In the genomic region with DNA sequence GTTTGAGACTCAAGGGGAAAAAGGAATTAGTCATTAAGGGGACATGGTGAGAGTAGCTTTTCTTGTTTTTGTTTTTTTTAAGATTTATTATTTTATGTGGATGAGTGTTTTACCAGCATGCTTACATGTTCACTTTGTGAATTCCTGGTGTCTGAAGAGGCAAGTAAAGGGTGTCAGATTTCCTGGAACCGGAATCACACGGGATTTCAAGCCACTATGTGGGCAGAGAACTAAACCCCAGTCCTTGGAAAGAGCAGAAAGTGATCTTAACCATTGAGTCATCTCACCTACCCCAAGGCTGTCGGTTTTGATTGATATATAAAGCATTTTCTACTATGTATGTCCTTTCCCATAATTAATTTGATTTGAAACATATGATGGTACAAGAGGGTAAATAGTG, we compare ENCODE assay signal across 26 mouse cellular contexts. TPM values are rescaled to one million over a fixed set of nuclear protein-coding genes. Genes with fewer than 3 reads are reported as not detected.
DNase-seq lines count a peak whose midpoint lies in the region; ATAC-seq and TF ChIP-seq lines count a peak whose summit lies in the region.
"Had no signal": no experiment of that assay in that cellular context is flagged by ENCODE, and none has a peak within 500 bp of the region (broad histone marks: within the 10 kb centered on the region; RNA-seq: fewer than 3 reads in every experiment).

No protein-coding gene starts in this region.

- H3K9me3 ChIP-seq in limb, embryonic 13.5 days: no peaks in the 10 kb centered on the region
- H3K9me3 ChIP-seq in limb, embryonic 10.5 days (replicated peaks): no peaks in the 10 kb centered on the region
- H3K9me3 ChIP-seq in heart, embryonic 12.5 days (replicated peaks): no peaks in the 10 kb centered on the region
- H3K9me3 ChIP-seq: embryonic facial prominence, embryonic 10.5 days; embryonic facial prominence, embryonic 12.5 days; forebrain, embryonic 10.5 days; forebrain, embryonic 12.5 days; G1E had no signal

- H3K27me3 ChIP-seq in limb, embryonic 13.5 days: no peaks in the 10 kb centered on the region
- no peaks in the 10 kb centered on the region for H3K27me3 ChIP-seq in limb, embryonic 10.5 days (ENCODE audit: low read depth, poor library complexity, severe bottlenecking)
- no peaks in the 10 kb centered on the region for H3K27me3 ChIP-seq in myocyte (ENCODE audit: control insufficient read depth, insufficient read depth, insufficient read length)
- no peaks in the 10 kb centered on the region for H3K27me3 ChIP-seq in heart, embryonic 12.5 days (replicated peaks)
- H3K27me3 ChIP-seq: embryonic facial prominence, embryonic 12.5 days; forebrain, embryonic 12.5 days had no signal

- TF ChIP-seq POLR2A in myocyte (IDR thresholded peaks at IDR 0.05; ENCODE audit: insufficient read length, low read depth): no peak

- H3K9ac ChIP-seq in limb, embryonic 13.5 days: no peak overlapping the region
- no peak overlapping the region for H3K9ac ChIP-seq in heart, embryonic 12.5 days
- H3K9ac ChIP-seq: embryonic facial prominence, embryonic 12.5 days; forebrain, embryonic 12.5 days had no signal

- 33% methylated on average over 3 of the region's 3 CpGs for WGBS in limb, embryonic 13.5 days
- 68% methylated on average over 3 of the region's 3 CpGs for WGBS in limb, embryonic 10.5 days
- WGBS in heart, embryonic 12.5 days: 59% methylated on average over 3 of the region's 3 CpGs

- H3K79me2 ChIP-seq in myocyte (ENCODE audit: control insufficient read depth, insufficient read depth): no peaks in the 10 kb centered on the region

- H3K27ac ChIP-seq in limb, embryonic 13.5 days: 0 out of 2 replicates have a peak overlapping the region, but pooled peaks have one; percentile 69
- H3K27ac ChIP-seq in limb, embryonic 10.5 days: no peak overlapping the region
- H3K27ac ChIP-seq in heart, embryonic 12.5 days (ENCODE audit: poor library complexity, severe bottlenecking): no peak overlapping the region
- H3K27ac ChIP-seq: forebrain, embryonic 10.5 days; forebrain, embryonic 12.5 days had no signal

- no peak overlapping the region for H3ac ChIP-seq in myocyte (ENCODE audit: control insufficient read depth, insufficient read length)

- H3K4me2 ChIP-seq in limb, embryonic 13.5 days (replicated peaks): no peak overlapping the region
- peak overlapping the region; percentile 93 for H3K4me2 ChIP-seq in myocyte (ENCODE audit: low read depth)
- H3K4me2 ChIP-seq in heart, embryonic 12.5 days: no peak overlapping the region
- H3K4me2 ChIP-seq: embryonic facial prominence, embryonic 12.5 days; forebrain, embryonic 12.5 days had no signal

- DNase-seq in limb, embryonic 10.5 days (ENCODE audit: low spot score): no peak
- peak; percentile 70 for DNase-seq in NIH3T3 (ENCODE audit: low read depth)
- no peak for DNase-seq in adrenal gland, adult (ENCODE audit: inconsistent age in 2 of 2, low spot score in 1 of 2)
- DNase-seq: adrenal gland, adult 8-10 months; adrenal gland, postnatal 14 days; adrenal gland, postnatal 36 days; B cell, adult 2 months; cerebellum, adult 11-12 months; cerebellum, adult 2 months; cerebellum, adult 9-10 months; cerebellum, postnatal 10 days; cerebellum, postnatal 25 days had no signal

- no peaks in the 10 kb centered on the region for H3K36me3 ChIP-seq in limb, embryonic 13.5 days
- H3K36me3 ChIP-seq in limb, embryonic 10.5 days: no peaks in the 10 kb centered on the region
- H3K36me3 ChIP-seq in myocyte (ENCODE audit: control insufficient read depth, insufficient read depth): no peaks in the 10 kb centered on the region
- no peaks in the 10 kb centered on the region for H3K36me3 ChIP-seq in heart, embryonic 12.5 days
- H3K36me3 ChIP-seq: embryonic facial prominence, embryonic 10.5 days; embryonic facial prominence, embryonic 12.5 days; forebrain, embryonic 10.5 days; forebrain, embryonic 12.5 days; G1E had no signal

- H3K4me3 ChIP-seq in limb, embryonic 13.5 days: no peak overlapping the region
- no peak overlapping the region for H3K4me3 ChIP-seq in limb, embryonic 10.5 days
- H3K4me3 ChIP-seq in myocyte: no peak overlapping the region
- H3K4me3 ChIP-seq in heart, embryonic 12.5 days: no peak overlapping the region
- H3K4me3 ChIP-seq: embryonic facial prominence, embryonic 10.5 days; embryonic facial prominence, embryonic 12.5 days; erythroblast, embryonic 14.5 days; forebrain, embryonic 10.5 days; forebrain, embryonic 12.5 days had no signal

- no peak for ATAC-seq in limb, embryonic 13.5 days (ENCODE audit: low FRiP score, low read depth)
- ATAC-seq in heart, embryonic 12.5 days (ENCODE audit: insufficient number of reproducible peaks, low FRiP score): no peak
- ATAC-seq: CD4-positive, CD25-positive, alpha-beta regulatory T cell, adult 4 months; forebrain, embryonic 14.5 days; forebrain, embryonic 16.5 days had no signal

- H3K4me1 ChIP-seq in limb, embryonic 13.5 days: peaks cover 28% of the 10 kb centered on the region
- peaks cover 29% of the 10 kb centered on the region for H3K4me1 ChIP-seq in limb, embryonic 10.5 days
- no peaks in the 10 kb centered on the region for H3K4me1 ChIP-seq in heart, embryonic 12.5 days (replicated peaks)
- H3K4me1 ChIP-seq: embryonic facial prominence, embryonic 12.5 days; forebrain, embryonic 10.5 days; forebrain, embryonic 12.5 days had no signal

TF ChIP-seq in myocyte, 11 proteins besides CTCF, POLR2A, EP300 and RAD21:
- TF ChIP-seq TCF3 (IDR thresholded peaks at IDR 0.05; ENCODE audit: insufficient read length, low read depth): no peak
- no peak for TF ChIP-seq MYOD1 (IDR thresholded peaks at IDR 0.05; ENCODE audit: control insufficient read depth in 1 of 3, insufficient read length in 2 of 3, low read depth in 2 of 3)
- TF ChIP-seq MYOG (IDR thresholded peaks at IDR 0.05; ENCODE audit: control insufficient read depth in 1 of 3, insufficient read depth in 1 of 3, insufficient read length in 2 of 3, low read depth in 2 of 3): no peak

RNA-seq across cellular contexts. Expression of a gene that starts 4.5 kb away (rescaled TPM):
- 59.2 and 66.7 TPM in 2 replicates for polyA plus RNA-seq in limb, embryonic 13.5 days (2015; fragmentation: Nextera tagmentation; extraction: Ambion mirVana)
- 27.2 and 38.8 TPM in 2 replicates for polyA plus RNA-seq in limb, embryonic 10.5 days (2016; fragmentation: Nextera tagmentation; extraction: Ambion mirVana)
- polyA plus RNA-seq in myocyte (2012; fragmentation: generic; extraction: Trizol): 49.6 TPM
- 46.5 and 47.6 TPM in 2 replicates for polyA plus RNA-seq in heart, embryonic 12.5 days (2016; fragmentation: Nextera tagmentation; extraction: Ambion mirVana)

RNA-seq across cellular contexts. Expression of a gene that starts 22.1 kb away (rescaled TPM):
- polyA plus RNA-seq in limb, embryonic 13.5 days (2015; fragmentation: Nextera tagmentation; extraction: Ambion mirVana): 27.0 and 27.4 TPM in 2 replicates
- 15.7 and 19.7 TPM in 2 replicates for polyA plus RNA-seq in limb, embryonic 10.5 days (2016; fragmentation: Nextera tagmentation; extraction: Ambion mirVana)
- polyA plus RNA-seq in myocyte (2012; fragmentation: generic; extraction: Trizol): 32.1 TPM
- polyA plus RNA-seq in heart, embryonic 12.5 days (2016; fragmentation: Nextera tagmentation; extraction: Ambion mirVana): 14.2 and 15.3 TPM in 2 replicates
- polyA plus RNA-seq: G1E had no signal

RNA-seq across cellular contexts. Expression of a gene that starts 48.2 kb away (rescaled TPM):
- polyA plus RNA-seq in limb, embryonic 13.5 days (2015; fragmentation: Nextera tagmentation; extraction: Ambion mirVana): not detected in 2 replicates
- polyA plus RNA-seq in limb, embryonic 10.5 days (2016; fragmentation: Nextera tagmentation; extraction: Ambion mirVana): not detected in 2 replicates
- polyA plus RNA-seq in myocyte (2012; fragmentation: generic; extraction: Trizol): not detected
- not detected in 2 replicates for polyA plus RNA-seq in heart, embryonic 12.5 days (2016; fragmentation: Nextera tagmentation; extraction: Ambion mirVana)
- polyA plus RNA-seq: CD4-positive, CD25-positive, alpha-beta regulatory T cell, adult 4 months; cerebellum, adult 2 months; cortical plate, adult 2 months; embryonic facial prominence, embryonic 10.5 days; embryonic facial prominence, embryonic 12.5 days; erythroblast, embryonic 14.5 days; forebrain, embryonic 10.5 days; forebrain, embryonic 12.5 days; forebrain, embryonic 14.5 days; forebrain, embryonic 16.5 days; G1E had no signal

RNA-seq across cellular contexts. Expression of a gene that starts 52.5 kb away (rescaled TPM):
- not detected in 2 replicates for polyA plus RNA-seq in limb, embryonic 13.5 days (2015; fragmentation: Nextera tagmentation; extraction: Ambion mirVana)
- not detected in 2 replicates for polyA plus RNA-seq in limb, embryonic 10.5 days (2016; fragmentation: Nextera tagmentation; extraction: Ambion mirVana)
- polyA plus RNA-seq in myocyte (2012; fragmentation: generic; extraction: Trizol): not detected
- polyA plus RNA-seq in heart, embryonic 12.5 days (2016; fragmentation: Nextera tagmentation; extraction: Ambion mirVana): not detected in 2 replicates
- polyA plus RNA-seq: CD4-positive, CD25-positive, alpha-beta regulatory T cell, adult 4 months; cerebellum, adult 2 months; cortical plate, adult 2 months; embryonic facial prominence, embryonic 10.5 days; embryonic facial prominence, embryonic 12.5 days; embryonic facial prominence, embryonic 14.5 days; erythroblast, embryonic 14.5 days; forebrain, embryonic 10.5 days; forebrain, embryonic 12.5 days; forebrain, embryonic 14.5 days; forebrain, embryonic 16.5 days; G1E had no signal
